Mouse (Mus musculus) intestine, embryonic 14.5 days (tissue): ENCODE data around the gene Syt16. TPM values are rescaled to one million over a fixed set of nuclear protein-coding genes. Genes with fewer than 3 reads are reported as not detected.

Experiments
- ATAC-seq: fragments of 200-750 bp; cut with Nextera tagmentation; replicated peaks from 2 replicates; pipeline ENCODE4 v1.8.0; 2017; ENCODE audit warnings: low read depth, moderate number of reproducible peaks, moderate TSS enrichment, moderate library complexity; ENCODE audit not compliant: low FRiP score, low TSS enrichment
- DNase-seq: peaks from one replicate; pipeline ENCODE4 v3.0.0-alpha.2; 2018; ENCODE audit warnings: low spot score
- H3K27ac ChIP-seq: fragments of 300-500 bp; sonication (generic); 2 replicates; pipeline ENCODE4 v1.5.1; 2014; ENCODE audit warnings: low read depth, mild to moderate bottlenecking, control low read depth
- H3K27me3 ChIP-seq: fragments of 300-500 bp; sonication (generic); replicated peaks from 2 replicates; pipeline ENCODE4 v1.6.1; 2014; ENCODE audit warnings: low read length, control low read depth; ENCODE audit not compliant: control insufficient read depth, insufficient read depth
- H3K36me3 ChIP-seq: fragments of 300-500 bp; sonication (generic); 2 replicates; pipeline ENCODE4 v1.6.1; 2014; ENCODE audit warnings: low read length, control low read depth; ENCODE audit not compliant: control insufficient read depth, insufficient read depth
- H3K4me1 ChIP-seq: fragments of 300-500 bp; sonication (generic); replicated peaks from 2 replicates; pipeline ENCODE4 v1.6.1; 2014; ENCODE audit warnings: low read length, control low read depth, mixed read lengths; ENCODE audit not compliant: control insufficient read depth, insufficient read depth
- H3K4me2 ChIP-seq: fragments of 300-500 bp; sonication (generic); 2 replicates; pipeline ENCODE4 v1.6.1; 2014; ENCODE audit warnings: low read length
- H3K4me3 ChIP-seq: fragments of 300-500 bp; sonication (generic); 2 replicates; pipeline ENCODE4 v1.5.1; 2014; ENCODE audit warnings: low read depth, low read length, control low read depth, mixed read lengths
- H3K9ac ChIP-seq: fragments of 300-500 bp; sonication (generic); 2 replicates; pipeline ENCODE4 v1.6.1; 2014; ENCODE audit warnings: mild to moderate bottlenecking, low read length
- H3K9me3 ChIP-seq: fragments of 300-500 bp; sonication (generic); 2 replicates; pipeline ENCODE4 v1.6.1; 2016; ENCODE audit warnings: low read length, control low read depth; ENCODE audit not compliant: control insufficient read depth
- WGBS: fragments of 180-500 bp; shearing (Covaris S2); extraction: QIAGEN DNeasy Blood & Tissue Kit; methylation state at CpG from one replicate; pipeline ENCODE4 v1.1.7; 2014; 5-methylcytosine and 5-hydroxymethylcytosine counted together
- polyA plus RNA-seq: library from polyadenylated mRNA; unstranded; fragments of >200 nt; fragmentation: Nextera tagmentation; extraction: Ambion mirVana; gene quantifications from 2 replicates; pipeline ENCODE4 v1.2.1, GENCODE M21; 2014

Syt16 gene
- polyA plus RNA-seq, 1 experiment from 2014 or later, result 1.8 TPM

DNA sequence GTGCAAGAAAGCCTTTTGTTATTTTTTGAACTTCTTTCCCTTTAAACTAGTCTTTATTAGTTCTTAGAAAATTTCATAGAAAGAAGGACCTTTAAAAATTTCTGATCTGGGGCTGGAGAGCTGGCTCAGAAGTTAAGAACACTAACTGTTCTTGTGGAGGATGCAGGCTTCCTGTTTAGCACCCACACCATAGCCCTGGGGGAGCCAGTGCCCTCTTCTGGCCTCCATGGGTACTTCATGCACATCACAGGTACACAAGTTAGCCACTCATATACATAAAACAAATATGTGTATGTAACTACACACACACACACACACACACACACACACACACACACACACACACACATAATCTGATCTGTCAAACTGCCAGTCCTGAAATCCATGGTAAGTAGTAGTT lies 7.9 kb upstream of the Syt16 start:
- no peak for DNase-seq

GRCm38 (mm10) chr12:73996906-73997296 lies 560 bp upstream of the Syt16 start:
- no peaks in the 10 kb centered on the region for H3K4me1 ChIP-seq
- no peak overlapping the region for H3K4me2 ChIP-seq
- no peak overlapping the region for H3K4me3 ChIP-seq

More for the DNA sequence above, 7.9 kb upstream of the Syt16 start:
- H3K27ac ChIP-seq, result no peak overlapping the region
- H3K9me3 ChIP-seq, result no peaks in the 10 kb centered on the region
- no peaks in the 10 kb centered on the region for H3K4me1 ChIP-seq
- peaks cover 18% of the 10 kb centered on the region for H3K36me3 ChIP-seq
- no peak overlapping the region for H3K4me2 ChIP-seq
- no peak overlapping the region for H3K4me3 ChIP-seq
- ATAC-seq, result no peak
- no peaks in the 10 kb centered on the region for H3K27me3 ChIP-seq
- no peak overlapping the region for H3K9ac ChIP-seq

DNA sequence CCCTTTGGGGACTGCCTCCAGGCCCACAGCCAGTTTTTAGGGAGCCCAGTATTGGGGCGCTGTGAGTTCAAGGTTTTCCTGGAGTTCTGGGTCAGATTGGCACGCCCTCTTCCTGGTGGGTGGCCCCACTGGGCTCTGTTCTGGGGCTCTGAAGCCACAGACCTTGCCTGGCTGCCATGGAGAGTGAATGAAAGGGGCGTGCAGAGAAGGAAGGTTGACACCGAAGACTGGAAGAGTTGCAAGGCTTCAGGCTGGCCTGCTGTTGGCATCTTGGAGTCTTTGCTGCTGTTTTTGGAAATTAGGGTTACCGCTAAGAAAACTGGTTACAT lies 631 bp downstream of the Syt16 start:
- Histone ChIP-seq H3K4me3 (peak overlapping the region; percentile 41), H3K27me3 (peaks cover 26% of the 10 kb centered on the region), H3K9me3 (no peaks in the 10 kb centered on the region), H3K36me3 (no peaks in the 10 kb centered on the region), H3K27ac (no peak overlapping the region), H3K9ac (peak overlapping the region; percentile 51), H3K4me1 (no peaks in the 10 kb centered on the region), H3K4me2 (peak overlapping the region; percentile 97)
- 40% methylated on average over 5 of the region's 5 CpGs for WGBS
- DNase-seq (no peak), ATAC-seq (no peak)

More at GRCm38 (mm10) chr12:73996906-73997296, 560 bp upstream of the Syt16 start:
- ATAC-seq (no peak), DNase-seq (no peak)
- no peak overlapping the region for H3K9ac ChIP-seq
- no peaks in the 10 kb centered on the region for H3K9me3 ChIP-seq
- H3K27ac ChIP-seq, result no peak overlapping the region
- 63% methylated on average over 12 of the region's 12 CpGs for WGBS
- peaks cover 26% of the 10 kb centered on the region for H3K27me3 ChIP-seq
- no peaks in the 10 kb centered on the region for H3K36me3 ChIP-seq

DNA sequence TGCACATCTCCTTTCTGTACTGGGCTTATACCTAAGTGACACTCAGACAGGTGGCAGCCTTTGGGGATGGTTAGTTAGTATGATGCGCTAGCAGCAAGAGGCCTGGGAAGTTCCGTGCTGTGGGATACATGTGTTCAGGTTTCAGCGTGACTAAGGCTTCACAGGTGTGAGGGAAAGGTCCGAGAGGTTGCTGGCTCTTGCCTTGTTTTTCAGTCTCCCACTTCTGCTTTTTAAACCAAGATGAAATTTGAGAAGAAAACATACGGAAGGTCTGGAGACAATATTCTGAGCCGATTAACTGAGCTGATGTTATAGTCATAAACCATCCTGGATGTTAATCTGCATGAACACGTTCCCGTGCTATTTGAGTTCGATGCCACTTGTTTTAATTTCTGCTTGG lies 5.0 kb downstream of the Syt16 start:
- no peak for ATAC-seq
- no peaks in the 10 kb centered on the region for H3K9me3 ChIP-seq
- H3K36me3 ChIP-seq, result no peaks in the 10 kb centered on the region
- DNase-seq, result no peak
- 87% methylated on average over 9 of the region's 9 CpGs for WGBS
- H3K27me3 ChIP-seq, result peaks cover 14% of the 10 kb centered on the region; the same call in 1 of the 2 replicates
- no peak overlapping the region for H3K4me2 ChIP-seq
- no peak overlapping the region for H3K9ac ChIP-seq
- no peaks in the 10 kb centered on the region for H3K4me1 ChIP-seq
- H3K4me3 ChIP-seq, result no peak overlapping the region
- H3K27ac ChIP-seq, result no peak overlapping the region

GRCm38 (mm10) chr12:74009448-74009911 lies 12.0 kb downstream of the Syt16 start:
- H3K36me3 ChIP-seq, result no peaks in the 10 kb centered on the region
- H3K4me2 ChIP-seq, result no peak overlapping the region
- no peak overlapping the region for H3K9ac ChIP-seq
- H3K4me3 ChIP-seq, result no peak overlapping the region
- H3K9me3 ChIP-seq, result no peaks in the 10 kb centered on the region
- no peak for ATAC-seq
- 0 out of 2 replicates have a peak, but pooled peaks cover 2% of the 10 kb centered on the region for H3K4me1 ChIP-seq
- DNase-seq, result peak; percentile 61
- H3K27me3 ChIP-seq, result no peaks in the 10 kb centered on the region
- H3K27ac ChIP-seq, result no peak overlapping the region
- 24% methylated on average over 8 of the region's 8 CpGs for WGBS

- peak; percentile 86 for ATAC-seq
- no peak overlapping the region for H3K27ac ChIP-seq
- WGBS, result under 1% methylated on average over 6 of the region's 6 CpGs
- H3K4me2 ChIP-seq, result peak overlapping the region; percentile 20; the same call in 1 of the 2 replicates
- DNase-seq, result peak; percentile 92
- H3K9ac ChIP-seq, result no peak overlapping the region
- no peaks in the 10 kb centered on the region for H3K9me3 ChIP-seq
- H3K4me1 ChIP-seq, result 0 out of 2 replicates have a peak, but pooled peaks cover 2% of the 10 kb centered on the region
- no peaks in the 10 kb centered on the region for H3K36me3 ChIP-seq
- H3K27me3 ChIP-seq, result no peaks in the 10 kb centered on the region
- no peak overlapping the region for H3K4me3 ChIP-seq
These were observed 16.3 kb downstream of the Syt16 start for GRCm38 (mm10) chr12:74013739-74014138.

DNA sequence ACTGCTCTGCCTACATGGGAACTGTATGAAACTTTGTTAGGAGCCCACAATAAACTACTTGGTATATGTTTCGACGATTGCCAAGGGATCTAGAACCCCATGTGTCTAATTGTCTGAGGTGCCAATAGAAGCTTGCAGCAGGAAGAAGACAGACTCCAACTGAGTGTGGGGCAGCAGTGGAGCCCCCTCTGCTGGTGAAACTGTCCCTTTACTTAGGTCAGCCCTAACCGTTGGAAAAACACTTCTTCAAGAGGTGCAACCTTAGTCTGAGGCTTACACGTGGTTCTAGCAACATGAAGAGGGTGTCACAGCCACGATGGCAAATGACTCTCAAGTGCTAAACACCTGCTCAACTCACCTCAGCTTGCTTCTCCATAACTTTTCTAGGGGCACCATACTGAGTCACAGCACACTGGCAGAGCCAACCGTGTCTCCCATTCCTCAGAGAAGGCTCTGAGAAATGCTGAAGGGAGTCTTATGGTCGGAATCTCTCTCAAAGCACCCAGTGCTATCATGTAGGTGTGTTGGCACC lies 17.3 kb downstream of the Syt16 start:
- Histone ChIP-seq H3K36me3 (no peaks in the 10 kb centered on the region), H3K4me1 (0 out of 2 replicates have a peak, but pooled peaks cover 2% of the 10 kb centered on the region), H3K4me2 (no peak overlapping the region), H3K4me3 (no peak overlapping the region), H3K27me3 (no peaks in the 10 kb centered on the region), H3K27ac (no peak overlapping the region), H3K9me3 (no peaks in the 10 kb centered on the region), H3K9ac (no peak overlapping the region)
- DNase-seq (no peak), ATAC-seq (no peak)
- 57% methylated on average over 7 of the region's 7 CpGs for WGBS

GRCm38 (mm10) chr12:74015491-74015890 lies 18.0 kb downstream of the Syt16 start:
- Histone ChIP-seq H3K9me3 (no peaks in the 10 kb centered on the region), H3K4me1 (0 out of 2 replicates have a peak, but pooled peaks cover 2% of the 10 kb centered on the region), H3K9ac (no peak overlapping the region), H3K36me3 (no peaks in the 10 kb centered on the region), H3K4me3 (no peak overlapping the region), H3K4me2 (no peak overlapping the region), H3K27ac (no peak overlapping the region), H3K27me3 (no peaks in the 10 kb centered on the region)
- ATAC-seq, result no peak
- WGBS, result 84% methylated on average over 5 of the region's 5 CpGs
- DNase-seq, result no peak

DNA sequence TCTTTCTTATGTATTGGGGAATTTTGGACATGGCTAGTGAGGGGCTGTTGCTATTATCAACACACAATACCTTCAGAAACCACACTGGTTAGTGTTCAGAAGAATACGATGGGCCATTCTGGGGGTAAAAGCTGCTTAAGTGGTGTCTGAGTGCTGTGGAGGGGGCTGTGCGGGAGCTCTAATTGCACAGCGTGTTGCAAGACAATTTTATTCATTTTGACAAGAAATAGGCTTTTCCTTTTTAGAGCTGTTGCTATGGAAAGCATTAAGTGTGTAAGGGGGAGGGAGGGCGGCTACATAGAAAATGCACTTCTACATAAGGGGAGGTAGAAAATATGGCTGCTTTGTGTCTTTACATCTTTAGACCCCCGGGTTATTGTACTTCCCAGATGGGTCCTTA lies 25.8 kb downstream of the Syt16 start:
- Histone ChIP-seq H3K36me3 (no peaks in the 10 kb centered on the region), H3K9ac (no peak overlapping the region), H3K9me3 (no peaks in the 10 kb centered on the region), H3K27me3 (no peaks in the 10 kb centered on the region), H3K4me3 (no peak overlapping the region), H3K4me2 (no peak overlapping the region), H3K4me1 (no peaks in the 10 kb centered on the region), H3K27ac (no peak overlapping the region)
- 88% methylated on average over 5 of the region's 5 CpGs for WGBS
- ATAC-seq (no peak), DNase-seq (no peak)
